Mouse (Mus musculus): ENCODE measurements around the gene BC051142.

Gene BC051142

GRCm38 (mm10) chr17:34507591-34507990, 109.0 kb downstream of the BC051142 start:
- no peak for DNase-seq (ENCODE audit: low spot score in 2 of 2)

Measured in thymus, postnatal 10 days (tissue).